Comparison of ENCODE assay signal across 26 mouse cellular contexts in genomic region chr2:133783588-133784342, GRCm38 (mm10).
DNase-seq lines count a peak whose midpoint lies in the region; ATAC-seq and TF ChIP-seq lines count a peak whose summit lies in the region.
"Had no signal": no experiment of that assay in that cellular context is flagged by ENCODE, and none has a peak within 500 bp of the region (broad histone marks: within the 10 kb centered on the region; RNA-seq: fewer than 3 reads in every experiment).

No protein-coding gene starts in this region.

- no peak overlapping the region for H3K9ac ChIP-seq in kidney, embryonic 14.5 days (ENCODE audit: low read depth, low read length)
- no peak overlapping the region for H3K9ac ChIP-seq in liver, adult 2 months (ENCODE audit: low read depth, low read length)
- H3K9ac ChIP-seq in liver, embryonic 12.5 days: no peak overlapping the region
- H3K9ac ChIP-seq in lung, postnatal 0 days (replicated peaks; ENCODE audit: low read depth): no peak overlapping the region
- H3K9ac ChIP-seq in intestine, embryonic 16.5 days (ENCODE audit: low read depth, low read length): no peak overlapping the region
- H3K9ac ChIP-seq: intestine, embryonic 15.5 days; liver, postnatal 0 days had no signal

- no peaks in the 10 kb centered on the region for H3K4me1 ChIP-seq in kidney, embryonic 14.5 days (ENCODE audit: control insufficient read depth, insufficient read depth, low read length)
- no peaks in the 10 kb centered on the region for H3K4me1 ChIP-seq in liver, adult 2 months (ENCODE audit: control insufficient read depth, insufficient read depth, low read length)
- no peaks in the 10 kb centered on the region for H3K4me1 ChIP-seq in liver, embryonic 12.5 days
- no peaks in the 10 kb centered on the region for H3K4me1 ChIP-seq in lung, postnatal 0 days (ENCODE audit: insufficient read depth, low read depth, low read length)
- no peaks in the 10 kb centered on the region for H3K4me1 ChIP-seq in intestine, embryonic 16.5 days (ENCODE audit: control insufficient read depth, insufficient read depth, low read length)
- H3K4me1 ChIP-seq: forebrain, embryonic 10.5 days; hindbrain, embryonic 10.5 days; intestine, embryonic 15.5 days; limb, embryonic 10.5 days; megakaryocyte, embryonic 14.5 days had no signal

- WGBS in kidney, embryonic 14.5 days: 42% methylated on average over 7 of the region's 7 CpGs
- 60% methylated on average over 7 of the region's 7 CpGs for WGBS in liver, adult 2 months
- WGBS in liver, embryonic 12.5 days (ENCODE audit: insufficient replicate concordance): 51% methylated on average over 7 of the region's 7 CpGs
- 38% methylated on average over 7 of the region's 7 CpGs for WGBS in lung, postnatal 0 days
- 71% methylated on average over 7 of the region's 7 CpGs for WGBS in intestine, embryonic 16.5 days

- ATAC-seq in kidney, embryonic 14.5 days (ENCODE audit: low FRiP score, low TSS enrichment): peak; percentile 99
- no peak for ATAC-seq in liver, embryonic 12.5 days
- peak; percentile 66 for ATAC-seq in lung, postnatal 0 days
- ATAC-seq in intestine, embryonic 16.5 days: no peak
- ATAC-seq: hindbrain, embryonic 16.5 days; intestine, embryonic 15.5 days; liver, postnatal 0 days had no signal

- H3K79me2 ChIP-seq in liver, adult 2 months (ENCODE audit: control insufficient read depth, insufficient read depth, low read length): no peaks in the 10 kb centered on the region

- peak; percentile 18 for TF ChIP-seq EP300 in lung, postnatal 0 days (IDR thresholded peaks at IDR 0.05)

- no peaks in the 10 kb centered on the region for H3K36me3 ChIP-seq in kidney, embryonic 14.5 days (ENCODE audit: control insufficient read depth, insufficient read depth, low read length)
- no peaks in the 10 kb centered on the region for H3K36me3 ChIP-seq in liver, adult 2 months (ENCODE audit: control insufficient read depth, insufficient read depth, low read length)
- no peaks in the 10 kb centered on the region for H3K36me3 ChIP-seq in liver, embryonic 12.5 days
- no peaks in the 10 kb centered on the region for H3K36me3 ChIP-seq in lung, postnatal 0 days (ENCODE audit: insufficient read depth, low read length)
- no peaks in the 10 kb centered on the region for H3K36me3 ChIP-seq in intestine, embryonic 16.5 days (ENCODE audit: control insufficient read depth, insufficient read depth, low read length)
- H3K36me3 ChIP-seq: forebrain, embryonic 10.5 days; hindbrain, embryonic 10.5 days; intestine, embryonic 15.5 days; limb, embryonic 10.5 days had no signal

- H3K4me2 ChIP-seq in kidney, embryonic 14.5 days (replicated peaks; ENCODE audit: low read depth, low read length): no peak overlapping the region
- no peak overlapping the region for H3K4me2 ChIP-seq in liver, embryonic 12.5 days
- no peak overlapping the region for H3K4me2 ChIP-seq in lung, postnatal 0 days (replicated peaks; ENCODE audit: low read depth, low read length)
- no peak overlapping the region for H3K4me2 ChIP-seq in intestine, embryonic 16.5 days (ENCODE audit: low read depth, low read length)
- H3K4me2 ChIP-seq: heart, embryonic 11.5 days; intestine, embryonic 15.5 days had no signal

- H3K27me3 ChIP-seq in kidney, embryonic 14.5 days (ENCODE audit: control insufficient read depth, insufficient read depth, low read length): no peaks in the 10 kb centered on the region
- no peaks in the 10 kb centered on the region for H3K27me3 ChIP-seq in liver, adult 2 months (ENCODE audit: control insufficient read depth, insufficient read depth, low read length)
- no peaks in the 10 kb centered on the region for H3K27me3 ChIP-seq in liver, embryonic 12.5 days (replicated peaks)
- no peaks in the 10 kb centered on the region for H3K27me3 ChIP-seq in lung, postnatal 0 days (replicated peaks; ENCODE audit: insufficient read depth, low read length)
- H3K27me3 ChIP-seq in intestine, embryonic 16.5 days (replicated peaks; ENCODE audit: control insufficient read depth, insufficient read depth, low read length): no peaks in the 10 kb centered on the region
- H3K27me3 ChIP-seq: intestine, embryonic 15.5 days; megakaryocyte, embryonic 14.5 days had no signal

- no peak overlapping the region for H3K4me3 ChIP-seq in kidney, embryonic 14.5 days (ENCODE audit: low read length)
- no peak overlapping the region for H3K4me3 ChIP-seq in liver, adult 2 months (ENCODE audit: insufficient read depth, low read depth, low read length)
- no peak overlapping the region for H3K4me3 ChIP-seq in liver, embryonic 12.5 days
- no peak overlapping the region for H3K4me3 ChIP-seq in lung, postnatal 0 days (ENCODE audit: low read depth, low read length)
- H3K4me3 ChIP-seq in intestine, embryonic 16.5 days (ENCODE audit: low read length): no peak overlapping the region
- H3K4me3 ChIP-seq: forebrain, embryonic 10.5 days; hindbrain, embryonic 10.5 days; intestine, embryonic 15.5 days; left cerebral cortex, adult 2 months; limb, embryonic 10.5 days; megakaryocyte, embryonic 14.5 days had no signal

- TF ChIP-seq CTCF in liver, adult 2 months (IDR thresholded peaks at IDR 0.05; ENCODE audit: low read depth, low read length): no peak
- TF ChIP-seq CTCF in lung, postnatal 0 days (IDR thresholded peaks at IDR 0.05): no peak

- no peaks in the 10 kb centered on the region for H3K9me3 ChIP-seq in kidney, embryonic 14.5 days (ENCODE audit: control insufficient read depth, low read length)
- H3K9me3 ChIP-seq in liver, embryonic 12.5 days (replicated peaks): no peaks in the 10 kb centered on the region
- no peaks in the 10 kb centered on the region for H3K9me3 ChIP-seq in lung, postnatal 0 days (ENCODE audit: low read length)
- no peaks in the 10 kb centered on the region for H3K9me3 ChIP-seq in intestine, embryonic 16.5 days (ENCODE audit: control insufficient read depth, low read length)
- H3K9me3 ChIP-seq: forebrain, embryonic 10.5 days; hindbrain, embryonic 10.5 days; intestine, embryonic 15.5 days; limb, embryonic 10.5 days; megakaryocyte, embryonic 14.5 days had no signal

- no peak for TF ChIP-seq POLR2A in liver, adult 2 months (IDR thresholded peaks at IDR 0.05; ENCODE audit: extremely low read depth, insufficient read depth, low read length)

- no peak for DNase-seq in kidney, adult 18-20 months
- peak; percentile 29 for DNase-seq in liver, adult 2 months (ENCODE audit: extremely low read depth, low read depth, low spot score)
- peak; percentile 39 for DNase-seq in lung, postnatal 0 days (ENCODE audit: low spot score)
- peak; percentile 14 for DNase-seq in lung, postnatal 25 days (ENCODE audit: low spot score)
- DNase-seq: adrenal gland, adult 2 months; cerebellum, adult 11-12 months; cerebellum, postnatal 36 days; gastrocnemius, postnatal 10 days; heart, adult 11 months; kidney, postnatal 25 days; liver; liver, postnatal 0 days; midbrain, embryonic 14.5 days; right cerebral cortex, postnatal 25 days; spleen, adult 18-20 months had no signal

- H3K27ac ChIP-seq in kidney, embryonic 14.5 days (ENCODE audit: low read depth, low read length): no peak overlapping the region
- no peak overlapping the region for H3K27ac ChIP-seq in liver, adult 2 months (replicated peaks; ENCODE audit: insufficient read depth, low read depth, low read length)
- H3K27ac ChIP-seq in liver, embryonic 12.5 days: no peak overlapping the region
- no peak overlapping the region for H3K27ac ChIP-seq in lung, postnatal 0 days (ENCODE audit: low read length)
- no peak overlapping the region for H3K27ac ChIP-seq in intestine, embryonic 16.5 days (ENCODE audit: low read length)
- H3K27ac ChIP-seq: forebrain, embryonic 10.5 days; hindbrain, embryonic 10.5 days; intestine, embryonic 15.5 days; left cerebral cortex, adult 2 months; limb, embryonic 10.5 days had no signal

Comparison
In these comparisons a context has a peak if more than half of its experiments do, and no peak if none do; other contexts are left out.
1. ATAC-seq: peak in kidney, embryonic 14.5 days (single experiment) and lung, postnatal 0 days (single experiment); none in liver, embryonic 12.5 days (single experiment) and intestine, embryonic 16.5 days (single experiment).